In genomic region chr12:91779004-91779365, GRCm38 (mm10) we compare ENCODE assay signal across 8 mouse cellular contexts. TPM values are rescaled to one million over a fixed set of nuclear protein-coding genes. Genes with fewer than 3 reads are reported as not detected.
DNase-seq lines count a peak whose midpoint lies in the region; ATAC-seq lines count a peak whose summit lies in the region.

No protein-coding gene starts in this region.

- H3K36me3 ChIP-seq in forebrain, embryonic 11.5 days (ENCODE audit: control insufficient read depth, insufficient read depth, low read length) = no peaks in the 10 kb centered on the region
- no peaks in the 10 kb centered on the region for H3K36me3 ChIP-seq in heart, embryonic 15.5 days
- H3K36me3 ChIP-seq in liver, embryonic 13.5 days = no peaks in the 10 kb centered on the region
- H3K36me3 ChIP-seq in stomach, embryonic 14.5 days (ENCODE audit: control insufficient read depth, insufficient read depth, low read length) = no peaks in the 10 kb centered on the region

- ATAC-seq in forebrain, embryonic 11.5 days (replicated peaks; ENCODE audit: low FRiP score) = peak; percentile 98
- ATAC-seq in heart, embryonic 15.5 days (replicated peaks; ENCODE audit: insufficient number of reproducible peaks, insufficient read depth, low FRiP score, low read depth) = peak; percentile 88
- peak; percentile 94 for ATAC-seq in liver, embryonic 13.5 days (ENCODE audit: low read depth)
- peak; percentile 91 for ATAC-seq in stomach, embryonic 14.5 days (ENCODE audit: insufficient number of reproducible peaks, insufficient read depth, low FRiP score, low read depth)

- peak overlapping the region; percentile 63 for H3K9ac ChIP-seq in forebrain, embryonic 11.5 days (ENCODE audit: low read length)
- H3K9ac ChIP-seq in heart, embryonic 15.5 days = peak overlapping the region; percentile 45
- peak overlapping the region; percentile 79 for H3K9ac ChIP-seq in liver, embryonic 13.5 days
- peak overlapping the region; percentile 40; the same call in 1 of the 2 replicates for H3K9ac ChIP-seq in stomach, embryonic 14.5 days (replicated peaks; ENCODE audit: low read depth, low read length)

- peak; percentile 43 to 61 for DNase-seq in CD8-positive naive resting alpha-beta T cell, adult 2 months (ENCODE audit: low read depth in 2 of 2, low spot score in 2 of 2)
- DNase-seq in c-Kit-positive CD71-positive TER-119-positive erythroid progenitor cells, embryonic 14.5 days (ENCODE audit: low spot score) = peak; percentile 81
- peak; percentile 90 for DNase-seq in forebrain, embryonic 11.5 days (ENCODE audit: low spot score)
- DNase-seq in kidney, postnatal 10 days = peak; percentile 90
- peak; percentile 83 for DNase-seq in liver, embryonic 13.5 days
- peak; percentile 86 for DNase-seq in neural tube, embryonic 10.5 days (ENCODE audit: extremely low spot score, low spot score)

- no peaks in the 10 kb centered on the region for H3K9me3 ChIP-seq in forebrain, embryonic 11.5 days (ENCODE audit: control insufficient read depth, low read length)
- H3K9me3 ChIP-seq in heart, embryonic 15.5 days (replicated peaks) = no peaks in the 10 kb centered on the region
- no peaks in the 10 kb centered on the region for H3K9me3 ChIP-seq in liver, embryonic 13.5 days (replicated peaks)
- H3K9me3 ChIP-seq in stomach, embryonic 14.5 days (ENCODE audit: control insufficient read depth, low read depth, low read length) = no peaks in the 10 kb centered on the region

- peak overlapping the region; percentile 67 for H3K4me3 ChIP-seq in forebrain, embryonic 11.5 days (ENCODE audit: low read depth, low read length)
- H3K4me3 ChIP-seq in heart, embryonic 15.5 days = peak overlapping the region; percentile 67
- peak overlapping the region; percentile 75 for H3K4me3 ChIP-seq in liver, embryonic 13.5 days (replicated peaks)
- peak overlapping the region; percentile 67 for H3K4me3 ChIP-seq in stomach, embryonic 14.5 days (ENCODE audit: low read depth, low read length)

- under 1% methylated on average over 35 of the region's 35 CpGs for WGBS in forebrain, embryonic 11.5 days
- under 1% methylated on average over 30 of the region's 35 CpGs for WGBS in heart, embryonic 15.5 days
- WGBS in liver, embryonic 13.5 days (ENCODE audit: insufficient replicate concordance) = 1% methylated on average over 35 of the region's 35 CpGs
- WGBS in stomach, embryonic 14.5 days = under 1% methylated on average over 35 of the region's 35 CpGs

- no peak overlapping the region for H3K27ac ChIP-seq in forebrain, embryonic 11.5 days (ENCODE audit: low read depth, low read length)
- no peak overlapping the region for H3K27ac ChIP-seq in heart, embryonic 15.5 days
- no peak overlapping the region; the same call in 1 of the 2 replicates for H3K27ac ChIP-seq in liver, embryonic 13.5 days
- peak overlapping the region; percentile 15; the same call in 1 of the 2 replicates for H3K27ac ChIP-seq in stomach, embryonic 14.5 days (ENCODE audit: low read length)

- H3K4me2 ChIP-seq in forebrain, embryonic 11.5 days (ENCODE audit: low read depth, low read length, severe bottlenecking) = peak overlapping the region; percentile 92
- peak overlapping the region; percentile 91 for H3K4me2 ChIP-seq in heart, embryonic 15.5 days
- H3K4me2 ChIP-seq in liver, embryonic 13.5 days = peak overlapping the region; percentile 95
- H3K4me2 ChIP-seq in stomach, embryonic 14.5 days (replicated peaks; ENCODE audit: low read depth, low read length) = peak overlapping the region; percentile 91

- 0 out of 2 replicates have a peak, but pooled peaks cover 2% of the 10 kb centered on the region for H3K4me1 ChIP-seq in forebrain, embryonic 11.5 days (replicated peaks; ENCODE audit: control insufficient read depth, insufficient read depth, low read length)
- H3K4me1 ChIP-seq in heart, embryonic 15.5 days (replicated peaks) = peaks cover 15% of the 10 kb centered on the region
- peaks cover 52% of the 10 kb centered on the region for H3K4me1 ChIP-seq in liver, embryonic 13.5 days (replicated peaks)
- H3K4me1 ChIP-seq in stomach, embryonic 14.5 days (ENCODE audit: control insufficient read depth, insufficient read depth, low read length) = peaks cover 11% of the 10 kb centered on the region; the same call in 1 of the 2 replicates

- H3K27me3 ChIP-seq in forebrain, embryonic 11.5 days (ENCODE audit: control insufficient read depth, insufficient read depth, low read length) = no peaks in the 10 kb centered on the region
- H3K27me3 ChIP-seq in heart, embryonic 15.5 days = peaks cover 36% of the 10 kb centered on the region
- peaks cover 3% of the 10 kb centered on the region; the same call in 1 of the 2 replicates for H3K27me3 ChIP-seq in liver, embryonic 13.5 days
- no peaks in the 10 kb centered on the region for H3K27me3 ChIP-seq in stomach, embryonic 14.5 days (ENCODE audit: control insufficient read depth, insufficient read depth, low read length)

RNA-seq across cellular contexts. Expression of gene Ston2, which starts 9.2 kb away (rescaled TPM):
- 13.7 and 16.5 TPM in 2 replicates for polyA plus RNA-seq in forebrain, embryonic 11.5 days (2014; fragmentation: Nextera tagmentation; extraction: Ambion mirVana)
- polyA plus RNA-seq in heart, embryonic 15.5 days (2015; fragmentation: Nextera tagmentation; extraction: Ambion mirVana) = 1.6 and 4.8 TPM in 2 replicates
- 25.0 and 25.2 TPM in 2 replicates for polyA plus RNA-seq in liver, embryonic 13.5 days (2015; fragmentation: Nextera tagmentation; extraction: Ambion mirVana)
- polyA plus RNA-seq in stomach, embryonic 14.5 days (2014; fragmentation: Nextera tagmentation; extraction: Ambion mirVana) = 16.4 and 18.3 TPM in 2 replicates
